Mouse (Mus musculus) spleen, postnatal 36 days (tissue): ENCODE data around the gene Zcchc12.

ENCODE experiments used
- DNase-seq, 2 experiments: peaks; one replicate each; pipeline ENCODE4 v3.0.0; 2022; ENCODE audit warnings: low spot score in 2 of 2, mixed read lengths in 1 of 2

The Zcchc12 gene

GRCm38 (mm10) chrX:36195736-36196525 lies at the start of gene Zcchc12:
Gene Zcchc12, plus strand, starts transcription at chrX:36195904.
- peak; percentile 0 to 2 for DNase-seq

GRCm38 (mm10) chrX:36146746-36147145 lies 49.0 kb upstream of the Zcchc12 start:
- DNase-seq, result no peak

- no peak for DNase-seq
Measured at GRCm38 (mm10) chrX:36150100-36150499, 45.6 kb upstream of the Zcchc12 start.

- no peak for DNase-seq
Measured at GRCm38 (mm10) chrX:36156677-36157076, 39.0 kb upstream of the Zcchc12 start.

GRCm38 (mm10) chrX:36161567-36161966 lies 34.1 kb upstream of the Zcchc12 start:
- DNase-seq, result no peak

- DNase-seq, result peak; percentile 5 to 6
Measured at GRCm38 (mm10) chrX:36183625-36184024, 12.1 kb upstream of the Zcchc12 start.

- no peak for DNase-seq
Measured at GRCm38 (mm10) chrX:36186036-36186435, 9.7 kb upstream of the Zcchc12 start.

GRCm38 (mm10) chrX:36186443-36186842 lies 9.3 kb upstream of the Zcchc12 start:
- no peak for DNase-seq

GRCm38 (mm10) chrX:36193951-36194350 lies 1.8 kb upstream of the Zcchc12 start:
- DNase-seq, result no peak

- no peak for DNase-seq
Measured at GRCm38 (mm10) chrX:36209554-36209953, 13.8 kb downstream of the Zcchc12 start.

- no peak for DNase-seq
Measured at GRCm38 (mm10) chrX:36211216-36211615, 15.5 kb downstream of the Zcchc12 start.

- DNase-seq, result no peak
Measured at GRCm38 (mm10) chrX:36221366-36221765, 25.7 kb downstream of the Zcchc12 start.

- peak; percentile 8 to 27 for DNase-seq
Measured at GRCm38 (mm10) chrX:36225777-36226176, 30.1 kb downstream of the Zcchc12 start.

- peak in 1 of 2 experiments; percentile 0 for DNase-seq
Measured at GRCm38 (mm10) chrX:36226577-36226976, 30.9 kb downstream of the Zcchc12 start.

- no peak for DNase-seq
Measured at GRCm38 (mm10) chrX:36228861-36229260, 33.2 kb downstream of the Zcchc12 start.

GRCm38 (mm10) chrX:36229273-36229672 lies 33.6 kb downstream of the Zcchc12 start:
- no peak for DNase-seq

- DNase-seq, result no peak
Measured at GRCm38 (mm10) chrX:36235652-36236051, 39.9 kb downstream of the Zcchc12 start.
